Mouse (Mus musculus) embryonic facial prominence, embryonic 12.5 days (tissue): ENCODE results near the gene Mars. TPM values are rescaled to one million over a fixed set of nuclear protein-coding genes. Genes with fewer than 3 reads are reported as not detected.

Experiments
- ATAC-seq: fragments of 200-750 bp; cut with Nextera tagmentation; 2 replicates; pipeline ENCODE4 v1.8.0; 2017; ENCODE audit not compliant: insufficient number of reproducible peaks, insufficient read depth, low FRiP score, low TSS enrichment
- H3K27ac ChIP-seq: fragments of 300-500 bp; sonication (generic); 2 replicates; pipeline ENCODE4 v1.5.1; 2016; ENCODE audit warnings: mild to moderate bottlenecking
- H3K27me3 ChIP-seq: fragments of 300-500 bp; sonication (generic); 2 replicates; pipeline ENCODE4 v1.6.1; 2016; ENCODE audit warnings: mild to moderate bottlenecking, moderate library complexity
- H3K36me3 ChIP-seq: fragments of 300-500 bp; sonication (generic); 2 replicates; pipeline ENCODE4 v1.6.1; 2016; ENCODE audit warnings: mild to moderate bottlenecking
- H3K4me1 ChIP-seq: fragments of 300-500 bp; sonication (generic); 2 replicates; pipeline ENCODE4 v1.6.1; 2016
- H3K4me2 ChIP-seq: fragments of 300-500 bp; sonication (generic); replicated peaks from 2 replicates; pipeline ENCODE4 v1.6.1; 2016; ENCODE audit warnings: mild to moderate bottlenecking, moderate library complexity
- H3K4me3 ChIP-seq: fragments of 300-500 bp; sonication (generic); 2 replicates; pipeline ENCODE4 v1.5.1; 2016; ENCODE audit warnings: mild to moderate bottlenecking
- H3K9ac ChIP-seq: fragments of 300-500 bp; sonication (generic); 2 replicates; pipeline ENCODE4 v1.6.1; 2016; ENCODE audit warnings: mild to moderate bottlenecking, moderate library complexity
- H3K9me3 ChIP-seq: fragments of 300-500 bp; sonication (generic); 2 replicates; pipeline ENCODE4 v1.6.1; 2016; ENCODE audit warnings: mild to moderate bottlenecking, moderate library complexity
- WGBS: fragments of 180-500 bp; shearing (Covaris S2); methylation state at CpG from one replicate; pipeline ENCODE4 v1.1.7; 2016; 5-methylcytosine and 5-hydroxymethylcytosine counted together
- polyA plus RNA-seq: library from polyadenylated mRNA; unstranded; fragments of >200 nt; fragmentation: Nextera tagmentation; extraction: Ambion mirVana; gene quantifications from 2 replicates; pipeline ENCODE4 v1.2.1, GENCODE M21; 2016

The Mars gene
- polyA plus RNA-seq, 1 experiment from 2014 or later, result 142 TPM

GRCm38 (mm10) chr10:127279730-127280129 lies 31.9 kb downstream of the Mars start:
- H3K27ac ChIP-seq, result no peak overlapping the region
- H3K4me1 ChIP-seq, result 0 out of 2 replicates have a peak, but pooled peaks cover 4% of the 10 kb centered on the region
- peaks cover 96% of the 10 kb centered on the region for H3K36me3 ChIP-seq
- no peak overlapping the region for H3K9ac ChIP-seq
- H3K9me3 ChIP-seq, result no peaks in the 10 kb centered on the region
- ATAC-seq, result no peak
- H3K4me3 ChIP-seq, result no peak overlapping the region
- H3K27me3 ChIP-seq, result no peaks in the 10 kb centered on the region
- 94% methylated on average over 2 of the region's 2 CpGs for WGBS
- H3K4me2 ChIP-seq, result no peak overlapping the region

- no peak overlapping the region for H3K9ac ChIP-seq
- no peaks in the 10 kb centered on the region for H3K9me3 ChIP-seq
- H3K36me3 ChIP-seq, result peaks cover 60% of the 10 kb centered on the region
- no peaks in the 10 kb centered on the region for H3K4me1 ChIP-seq
- H3K27ac ChIP-seq, result no peak overlapping the region
- no peak for ATAC-seq
- no peak overlapping the region for H3K4me2 ChIP-seq
- no peaks in the 10 kb centered on the region for H3K27me3 ChIP-seq
- WGBS, result 85% methylated on average over 11 of the region's 11 CpGs
- H3K4me3 ChIP-seq, result no peak overlapping the region
Observed at GRCm38 (mm10) chr10:127274261-127275022, 37.1 kb downstream of the Mars start.

- WGBS, result 82% methylated on average over 5 of the region's 5 CpGs
- Histone ChIP-seq H3K4me3 (no peak overlapping the region), H3K4me2 (no peak overlapping the region), H3K27ac (no peak overlapping the region), H3K4me1 (peaks cover 5% of the 10 kb centered on the region), H3K9ac (no peak overlapping the region), H3K36me3 (peaks cover 49% of the 10 kb centered on the region), H3K9me3 (no peaks in the 10 kb centered on the region), H3K27me3 (no peaks in the 10 kb centered on the region)
- ATAC-seq, result no peak
Observed at GRCm38 (mm10) chr10:127272371-127272770, 39.2 kb downstream of the Mars start.

GRCm38 (mm10) chr10:127269884-127270283 lies 41.7 kb downstream of the Mars start:
- no peak overlapping the region for H3K9ac ChIP-seq
- no peak for ATAC-seq
- WGBS, result 84% methylated on average over 4 of the region's 4 CpGs
- 0 out of 2 replicates have a peak, but pooled peaks cover 1% of the 10 kb centered on the region for H3K27me3 ChIP-seq
- no peak overlapping the region for H3K4me3 ChIP-seq
- H3K4me1 ChIP-seq, result peaks cover 11% of the 10 kb centered on the region
- no peaks in the 10 kb centered on the region for H3K9me3 ChIP-seq
- no peak overlapping the region for H3K4me2 ChIP-seq
- peaks cover 25% of the 10 kb centered on the region for H3K36me3 ChIP-seq
- H3K27ac ChIP-seq, result no peak overlapping the region

GRCm38 (mm10) chr10:127269036-127269435 lies 42.5 kb downstream of the Mars start:
- H3K36me3 ChIP-seq, result peaks cover 21% of the 10 kb centered on the region
- H3K27ac ChIP-seq, result no peak overlapping the region
- H3K9me3 ChIP-seq, result no peaks in the 10 kb centered on the region
- peak overlapping the region; percentile 11; the same call in 1 of the 2 replicates for H3K9ac ChIP-seq
- peaks cover 10% of the 10 kb centered on the region for H3K27me3 ChIP-seq
- ATAC-seq, result no peak
- peaks cover 11% of the 10 kb centered on the region for H3K4me1 ChIP-seq
- no peak overlapping the region for H3K4me3 ChIP-seq
- H3K4me2 ChIP-seq, result no peak overlapping the region
- WGBS, result 81% methylated on average over 12 of the region's 12 CpGs

- ATAC-seq, result no peak
- H3K36me3 ChIP-seq, result peaks cover 21% of the 10 kb centered on the region
- H3K27me3 ChIP-seq, result peaks cover 16% of the 10 kb centered on the region
- H3K27ac ChIP-seq, result no peak overlapping the region
- no peak overlapping the region for H3K4me3 ChIP-seq
- H3K9ac ChIP-seq, result no peak overlapping the region
- no peak overlapping the region for H3K4me2 ChIP-seq
- no peaks in the 10 kb centered on the region for H3K9me3 ChIP-seq
- peaks cover 11% of the 10 kb centered on the region for H3K4me1 ChIP-seq
- WGBS, result 81% methylated on average over 5 of the region's 5 CpGs
Observed at GRCm38 (mm10) chr10:127268401-127268800, 43.2 kb downstream of the Mars start.

GRCm38 (mm10) chr10:127267318-127267717 lies 44.3 kb downstream of the Mars start:
- Histone ChIP-seq H3K27ac (no peak overlapping the region), H3K9ac (peak overlapping the region; percentile 97)
- WGBS, result 75% methylated on average over 5 of the region's 5 CpGs

GRCm38 (mm10) chr10:127266112-127267091 lies 45.2 kb downstream of the Mars start, which contains the start of gene Dctn2:
Gene Dctn2 (plus strand): TSS chr10:127266368.
- Histone ChIP-seq H3K4me2 (peak within 1 kb of the TSS; percentile 96), H3K36me3 (peaks cover 21% of the 10 kb centered on the region), H3K4me3 (peak within 1 kb of the TSS; percentile 84), H3K9ac (peak within 1 kb of the TSS; percentile 97), H3K27ac (peak within 1 kb of the TSS; percentile 67), H3K9me3 (no peaks in the 10 kb centered on the region), H3K4me1 (peaks cover 22% of the 10 kb centered on the region), H3K27me3 (peaks cover 36% of the 10 kb centered on the region)
- under 1% methylated on average over 68 of the region's 70 CpGs for WGBS
- peak; percentile 96 for ATAC-seq

More at GRCm38 (mm10) chr10:127267318-127267717, 44.3 kb downstream of the Mars start:
- no peaks in the 10 kb centered on the region for H3K9me3 ChIP-seq
- H3K36me3 ChIP-seq, result peaks cover 21% of the 10 kb centered on the region
- no peak for ATAC-seq
- H3K27me3 ChIP-seq, result peaks cover 27% of the 10 kb centered on the region
- peaks cover 18% of the 10 kb centered on the region for H3K4me1 ChIP-seq
- H3K4me2 ChIP-seq, result peak overlapping the region; percentile 96
- H3K4me3 ChIP-seq, result peak overlapping the region; percentile 84

GRCm38 (mm10) chr10:127265727-127266111 lies 45.9 kb downstream of the Mars start:
- Histone ChIP-seq H3K4me3 (peak overlapping the region; percentile 84), H3K9me3 (no peaks in the 10 kb centered on the region), H3K27ac (no peak overlapping the region), H3K36me3 (peaks cover 18% of the 10 kb centered on the region), H3K27me3 (peaks cover 36% of the 10 kb centered on the region), H3K9ac (no peak overlapping the region), H3K4me2 (peak overlapping the region; percentile 96; the same call in 1 of the 2 replicates), H3K4me1 (peaks cover 22% of the 10 kb centered on the region)
- 24% methylated on average over 4 of the region's 4 CpGs for whole genome bisulfite sequencing
- no peak for ATAC-seq

GRCm38 (mm10) chr10:127264971-127265370 lies 46.6 kb downstream of the Mars start:
- Histone ChIP-seq H3K27ac (no peak overlapping the region), H3K4me2 (no peak overlapping the region), H3K36me3 (peaks cover 12% of the 10 kb centered on the region), H3K4me1 (peaks cover 22% of the 10 kb centered on the region), H3K9ac (no peak overlapping the region), H3K9me3 (no peaks in the 10 kb centered on the region), H3K27me3 (peaks cover 36% of the 10 kb centered on the region), H3K4me3 (no peak overlapping the region)
- ATAC-seq, result no peak
- 76% methylated on average over 4 of the region's 4 CpGs for WGBS

- 77% methylated on average over 8 of the region's 8 CpGs for whole genome bisulfite sequencing
- Histone ChIP-seq H3K9me3 (no peaks in the 10 kb centered on the region), H3K4me3 (no peak overlapping the region), H3K27ac (no peak overlapping the region), H3K4me2 (no peak overlapping the region), H3K36me3 (peaks cover 10% of the 10 kb centered on the region), H3K4me1 (peaks cover 22% of the 10 kb centered on the region), H3K9ac (no peak overlapping the region), H3K27me3 (peaks cover 36% of the 10 kb centered on the region)
- ATAC-seq, result no peak
Observed at GRCm38 (mm10) chr10:127264336-127264735, 47.2 kb downstream of the Mars start.
